Mouse (Mus musculus): ENCODE measurements around the gene Morc3.

- TF ChIP-seq EP300 (IDR thresholded peaks at IDR 0.05; ENCODE audit: low read depth): no peak
- TF ChIP-seq CTCF (IDR thresholded peaks at IDR 0.05; ENCODE audit: low read depth): no peak
These were observed 38.8 kb upstream of the Morc3 start for GRCm38 (mm10) chr16:93792981-93793630.
